Mouse (Mus musculus) ES-E14 (cell line): ENCODE measurements around the gene Eif3j1. TPM values are rescaled to one million over a fixed set of nuclear protein-coding genes. Genes with fewer than 3 reads are reported as not detected.

ENCODE experiments used
- DNase-seq: peaks from one replicate; pipeline ENCODE4 v3.0.0-alpha.2; 2013; ENCODE audit warnings: low read depth, low spot score
- H3K27ac ChIP-seq: 2 replicates; pipeline ENCODE4 v1.5.1; 2012; ENCODE audit warnings: low read depth, mild to moderate bottlenecking, low read length, moderate library complexity, mixed read lengths; ENCODE audit not compliant: poor library complexity, insufficient read depth, severe bottlenecking
- H3K36me3 ChIP-seq: 2 replicates; pipeline ENCODE4 v1.6.1; 2012; ENCODE audit warnings: mild to moderate bottlenecking, low read length, moderate library complexity, mixed read lengths; ENCODE audit not compliant: control insufficient read depth, poor library complexity, insufficient read depth, severe bottlenecking
- H3K4me1 ChIP-seq, 2 experiments: fragments of 150-350 bp in 1 of 2; sonication (generic) in 1 of 2; 2 replicates each; pipeline ENCODE4 v1.6.1; 2012; ENCODE audit warnings: low read length in 2 of 2, mild to moderate bottlenecking in 1 of 2, mixed read lengths in 1 of 2; ENCODE audit not compliant: control insufficient read depth in 2 of 2, insufficient read depth in 2 of 2, poor library complexity in 1 of 2
- H3K4me3 ChIP-seq, 2 experiments: fragments of 150-350 bp in 1 of 2; sonication (generic) in 1 of 2; 2 replicates each; pipeline ENCODE4 v1.5.1; 2012; ENCODE audit warnings: low read length in 2 of 2, low read depth in 1 of 2, mild to moderate bottlenecking in 1 of 2, mixed read lengths in 1 of 2; ENCODE audit not compliant: insufficient read depth in 1 of 2, poor library complexity in 1 of 2, severe bottlenecking in 1 of 2
- H3K9ac ChIP-seq: 2 replicates; pipeline ENCODE4 v1.6.1; 2012; ENCODE audit warnings: low read depth, mild to moderate bottlenecking, low read length, mixed read lengths; ENCODE audit not compliant: poor library complexity, insufficient read depth, severe bottlenecking
- H3K9me3 ChIP-seq: fragments of 150-350 bp; sonication (generic); 2 replicates; pipeline ENCODE4 v1.6.1; 2012; ENCODE audit warnings: low read depth, mild to moderate bottlenecking, low read length; ENCODE audit not compliant: control insufficient read depth, insufficient read depth
- CHD2 ChIP-seq: IDR thresholded peaks from 2 replicates; pipeline ENCODE4 v1.6.1; 2014; ENCODE audit warnings: mild to moderate bottlenecking, low read depth, low read length, inconsistent platforms
- HCFC1 ChIP-seq: IDR thresholded peaks from 2 replicates; pipeline ENCODE4 v1.6.1; 2012; ENCODE audit warnings: low read length, inconsistent platforms, borderline replicate concordance; ENCODE audit not compliant: insufficient read depth
- MAFK ChIP-seq: IDR thresholded peaks from 2 replicates; pipeline ENCODE4 v1.6.1; 2014; ENCODE audit warnings: mild to moderate bottlenecking, low read depth, low read length, inconsistent platforms; ENCODE audit not compliant: insufficient read depth
- ZC3H11A ChIP-seq: IDR thresholded peaks from 2 replicates; pipeline ENCODE4 v1.6.1; 2012; ENCODE audit warnings: low read depth, mild to moderate bottlenecking, inconsistent platforms, low read length, borderline replicate concordance
- ZNF384 ChIP-seq: IDR thresholded peaks from 2 replicates; pipeline ENCODE4 v1.6.1; 2012; ENCODE audit warnings: low read depth, low read length, inconsistent platforms
- in situ Hi-C, 2 experiments: fragments of 600-800 bp; cut with MboI; formaldehyde crosslinking; loops; one replicate each; pipeline ENCODE4 v1.15.1; 2025; ENCODE audit warnings: low sequenced_read_pairs in 2 of 2, inconsistent platforms in 1 of 2; ENCODE audit not compliant: unreplicated experiment in 2 of 2
- total RNA-seq: library from RNA; depleted of rRNA; stranded (reverse); fragments of 300-350 nt; gene quantifications from 2 replicates; pipeline ENCODE4 v1.2.3, GENCODE M21; 2012; rRNA removed

Gene Eif3j1
- 15.5 and 17.1 TPM in 2 replicates for total RNA-seq

DNA sequence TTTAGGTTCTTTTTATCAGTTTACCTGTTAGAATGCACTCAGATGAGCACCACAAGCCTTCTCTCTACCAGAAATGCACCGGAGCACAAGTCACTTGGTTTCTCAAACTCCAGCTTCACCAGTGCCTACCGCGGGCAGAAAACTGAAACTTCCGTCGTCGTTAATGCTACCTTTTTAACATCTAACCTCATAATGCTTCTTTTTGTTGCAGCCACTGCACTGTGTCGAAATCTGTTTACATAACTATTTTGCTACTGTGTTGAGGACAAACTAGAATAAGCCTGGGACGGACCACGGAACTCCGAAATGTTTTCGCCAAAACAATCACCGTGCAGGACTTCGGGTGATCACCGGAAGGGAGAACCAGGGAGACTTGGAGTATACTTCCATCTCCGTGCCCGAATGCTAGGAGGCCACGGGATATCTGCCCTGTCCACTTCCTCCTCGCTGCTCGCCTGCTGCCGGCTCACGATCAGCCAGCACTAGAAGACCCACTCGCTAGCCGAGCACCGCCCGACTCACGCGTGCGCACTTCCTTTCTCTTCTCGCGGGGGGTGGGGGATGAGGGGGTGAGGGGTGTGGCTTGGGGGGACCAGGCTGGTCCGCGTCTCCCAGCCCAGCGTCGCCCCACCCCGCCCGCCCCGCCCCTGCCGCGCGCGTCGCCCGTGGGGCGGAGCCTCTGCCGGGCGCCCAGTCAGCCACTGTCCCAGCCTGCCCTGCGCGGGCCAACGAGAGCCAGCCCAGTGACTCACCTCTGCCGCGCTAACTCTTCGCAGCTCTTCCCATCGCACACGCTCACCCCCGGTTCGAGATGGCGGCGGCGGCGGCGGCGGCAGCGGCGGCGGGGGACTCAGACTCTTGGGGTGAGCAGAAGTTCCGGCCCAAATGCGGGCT lies at the start of gene Eif3j1:
TSS of gene Eif3j1 (plus strand) at position 685 of the 894 bp plus-strand sequence.
- Histone ChIP-seq H3K36me3 (no peaks in the 10 kb centered on the region; the same call in none of the 2 replicates), H3K9me3 (no peaks in the 10 kb centered on the region), H3K4me1 (no peaks in the 10 kb centered on the region), H3K27ac (peak within 1 kb of the TSS; percentile 6), H3K4me3 (peak within 1 kb of the TSS; percentile 94 to 98), H3K9ac (peak within 1 kb of the TSS; percentile 87)
- TF ChIP-seq CHD2 (no peak), ZC3H11A (no peak)
- in situ Hi-C loops = no loop called here
- peak; percentile 51 for DNase-seq

- Histone ChIP-seq H3K4me1 (no peaks in the 10 kb centered on the region), H3K36me3 (peaks cover 3% of the 10 kb centered on the region; the same call in 1 of the 2 replicates), H3K4me3 (no peak overlapping the region), H3K9ac (no peak overlapping the region), H3K27ac (no peak overlapping the region), H3K9me3 (no peaks in the 10 kb centered on the region)
- no peak for DNase-seq
- no peak for TF ChIP-seq HCFC1
- TF ChIP-seq CHD2 = no peak
- no peak for TF ChIP-seq ZNF384
- no peak for TF ChIP-seq MAFK
- TF ChIP-seq ZC3H11A = no peak
- in situ Hi-C loops = no loop called here
These were observed 32.6 kb upstream of the Eif3j1 start for GRCm38 (mm10) chr2:121995738-121996137.

GRCm38 (mm10) chr2:122008832-122009231 lies 19.5 kb upstream of the Eif3j1 start:
- DNase-seq = no peak
- H3K9ac ChIP-seq = no peak overlapping the region
- no peaks in the 10 kb centered on the region for H3K9me3 ChIP-seq
- no peak overlapping the region for H3K27ac ChIP-seq
- in situ Hi-C loops = no loop called here
- H3K36me3 ChIP-seq = no peaks in the 10 kb centered on the region; the same call in 1 of the 2 replicates
- TF ChIP-seq HCFC1 (no peak), MAFK (no peak), ZC3H11A (no peak), ZNF384 (no peak), CHD2 (no peak)
- no peak overlapping the region for H3K4me3 ChIP-seq
- H3K4me1 ChIP-seq = no peaks in the 10 kb centered on the region

- TF ChIP-seq CHD2 = no peak
- TF ChIP-seq HCFC1 = no peak
- TF ChIP-seq ZC3H11A = no peak
- TF ChIP-seq MAFK = no peak
- no peak for TF ChIP-seq ZNF384
- no peak for DNase-seq
- H3K27ac ChIP-seq = no peak overlapping the region
- no peaks in the 10 kb centered on the region for H3K4me1 ChIP-seq
- H3K9me3 ChIP-seq = no peaks in the 10 kb centered on the region
- no peak overlapping the region for H3K9ac ChIP-seq
- no peaks in the 10 kb centered on the region; the same call in 1 of the 2 replicates for H3K36me3 ChIP-seq
- no peak overlapping the region for H3K4me3 ChIP-seq
- in situ Hi-C loops = no loop called here
These were observed 16.9 kb upstream of the Eif3j1 start for GRCm38 (mm10) chr2:122011441-122011840.
